Mouse (Mus musculus) MEL (cell line): ENCODE data around the gene Zbtb7b.

Experiments used
- CTCF ChIP-seq, 3 experiments: IDR thresholded peaks in 2 of 3; conservative IDR thresholded peaks in 1 of 3; 2 replicates each; pipeline ENCODE4 v1.5.1; 2011 to 2012; ENCODE audit warnings: low read length in 3 of 3, low read depth in 2 of 3, mild to moderate bottlenecking in 2 of 3, improper control_type of control experiment in 1 of 3, inconsistent platforms in 1 of 3, mixed read lengths in 1 of 3, moderate library complexity in 1 of 3; ENCODE audit not compliant: control insufficient read depth in 1 of 3, insufficient read depth in 1 of 3, poor library complexity in 1 of 3, severe bottlenecking in 1 of 3
- EP300 ChIP-seq, 2 experiments: IDR thresholded peaks; 2 replicates each; pipeline ENCODE4 v1.6.1; 2011; ENCODE audit warnings: improper control_type of control experiment in 2 of 2, low read length in 2 of 2, low read depth in 1 of 2, mild to moderate bottlenecking in 1 of 2
- KAT2A ChIP-seq: conservative IDR thresholded peaks from 2 replicates; pipeline ENCODE4 v1.6.1; 2012; ENCODE audit warnings: low read depth, low read length, improper control_type of control experiment, inconsistent platforms
- MAX ChIP-seq: IDR thresholded peaks from 2 replicates; pipeline ENCODE4 v1.6.1; 2011; ENCODE audit warnings: low read length, improper control_type of control experiment
- MEF2A ChIP-seq: IDR thresholded peaks from 2 replicates; pipeline ENCODE4 v1.6.1; 2014; ENCODE audit warnings: low read depth, mild to moderate bottlenecking, inconsistent platforms, low read length, improper control_type of control experiment; ENCODE audit not compliant: poor library complexity, insufficient replicate concordance, severe bottlenecking; ENCODE audit errors: extremely low read depth
- NELFE ChIP-seq: IDR thresholded peaks from 2 replicates; pipeline ENCODE4 v1.6.1; 2011; ENCODE audit warnings: low read depth, low read length, improper control_type of control experiment
- POLR2A ChIP-seq, 2 experiments: IDR thresholded peaks; 2 replicates each; pipeline ENCODE4 v1.6.1; 2011 to 2012; ENCODE audit warnings: low read length in 2 of 2, mild to moderate bottlenecking in 2 of 2, control low read depth in 1 of 2, improper control_type of control experiment in 1 of 2, low read depth in 1 of 2, moderate library complexity in 1 of 2; ENCODE audit not compliant: control insufficient read depth in 1 of 2, insufficient read depth in 1 of 2, poor library complexity in 1 of 2
- POLR2AphosphoS5 ChIP-seq: IDR thresholded peaks from 2 replicates; pipeline ENCODE4 v1.6.1; 2012; ENCODE audit warnings: low read depth, borderline replicate concordance, mild to moderate bottlenecking, inconsistent platforms, low read length, moderate library complexity, mixed read lengths
- SMC3 ChIP-seq: IDR thresholded peaks from 2 replicates; pipeline ENCODE4 v1.6.1; 2011; ENCODE audit warnings: low read depth, low read length, improper control_type of control experiment
- TCF12 ChIP-seq: IDR thresholded peaks from 2 replicates; pipeline ENCODE4 v1.6.1; 2014; ENCODE audit warnings: low read depth, mild to moderate bottlenecking, inconsistent platforms, low read length, improper control_type of control experiment, moderate library complexity

DNA sequence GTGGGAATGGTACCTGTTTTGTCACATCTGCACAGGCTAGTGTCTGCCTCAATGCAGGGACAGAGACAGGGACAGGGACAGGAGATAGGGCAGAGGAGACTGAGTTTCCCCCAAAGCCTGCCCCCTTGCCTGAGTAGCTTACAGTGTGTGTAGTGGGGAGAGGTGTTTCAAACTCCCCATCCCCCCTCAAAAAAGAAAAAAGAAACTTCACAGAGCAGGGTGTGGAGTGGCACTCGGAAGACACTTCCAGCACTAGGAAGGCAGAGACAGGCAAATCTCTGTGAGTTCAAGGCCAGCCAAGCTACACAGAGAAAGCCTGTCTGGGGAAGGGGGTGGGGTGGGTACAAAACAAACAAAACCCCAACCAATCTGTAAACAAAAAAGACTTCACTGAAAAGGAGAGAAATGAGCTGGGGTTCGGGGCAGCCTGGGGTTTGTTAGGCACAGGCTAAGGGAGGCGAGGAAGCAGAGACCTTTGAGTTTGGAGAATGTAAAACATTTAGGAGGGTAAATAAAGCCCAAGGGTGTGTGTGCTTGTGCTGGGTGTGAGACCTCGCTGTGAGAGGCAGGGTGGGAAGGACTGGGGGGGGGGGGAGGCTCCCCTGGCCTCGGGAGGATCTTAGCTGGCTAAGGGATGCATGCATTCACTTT, 20.9 kb downstream of the Zbtb7b start:
- TF ChIP-seq POLR2A (IDR thresholded peaks at IDR 0.05; ENCODE audit: control insufficient read depth in 1 of 2, insufficient read depth in 1 of 2, low read depth in 1 of 2, low read length in 2 of 2, poor library complexity in 1 of 2) (no peak), KAT2A (no peak), SMC3 (no peak), CTCF (IDR thresholded peaks at IDR 0.05 in 2 of 3, conservative IDR thresholded peaks at IDR 0.05 in 1 of 3; ENCODE audit: control insufficient read depth in 1 of 3, insufficient read depth in 1 of 3, low read depth in 2 of 3, low read length in 3 of 3, poor library complexity in 1 of 3, severe bottlenecking in 1 of 3) (no peak), MEF2A (no peak), EP300 (IDR thresholded peaks at IDR 0.05; ENCODE audit: low read depth in 1 of 2, low read length in 2 of 2) (no peak), TCF12 (no peak), MAX (no peak), NELFE (no peak), POLR2AphosphoS5 (no peak)
